Mouse (Mus musculus) liver, adult (tissue): ENCODE data around the gene Ppp1r3e.

Experiments
- GATA4 ChIP-seq: IDR thresholded peaks from 2 replicates; pipeline ENCODE4 v1.6.1; 2014; ENCODE audit warnings: mild to moderate bottlenecking, low read length; ENCODE audit not compliant: insufficient replicate concordance

Ppp1r3e gene

DNA sequence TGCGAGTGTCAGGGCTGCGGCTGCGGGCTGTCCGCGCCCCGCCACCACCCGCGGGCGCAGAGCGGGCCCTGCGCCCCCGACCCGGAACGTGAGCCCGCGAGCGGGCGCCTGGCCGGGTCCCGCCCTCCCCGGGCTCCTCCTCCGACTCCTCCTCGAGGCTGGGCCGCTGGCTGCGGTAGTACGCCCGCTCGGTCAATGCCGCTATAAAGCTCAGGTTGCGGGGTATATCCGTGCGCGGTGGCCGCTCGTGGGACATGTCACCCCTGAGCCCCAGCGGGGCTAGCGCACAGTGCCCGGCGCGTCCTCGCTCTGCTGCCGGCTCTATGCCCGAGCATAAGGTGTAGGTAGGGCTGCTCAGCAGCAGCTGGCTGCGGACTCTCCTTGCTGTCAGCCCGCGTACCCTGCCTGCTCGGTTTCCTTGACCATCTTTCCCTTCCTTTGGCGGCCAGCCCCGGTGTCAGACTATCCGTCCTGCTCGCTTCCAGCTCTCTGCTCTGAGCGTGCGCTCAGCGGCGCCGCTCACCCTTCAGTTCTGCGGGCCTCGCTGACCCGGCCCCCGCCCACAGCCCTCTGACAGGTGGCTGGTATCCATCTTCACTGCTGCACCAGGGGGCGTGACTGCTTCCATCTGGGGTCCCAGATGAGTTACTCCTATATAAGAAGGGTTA is at the start of gene Ppp1r3e:
Ppp1r3e (minus strand) TSS at position 503 of the 668 bp plus-strand sequence.
- no peak for TF ChIP-seq GATA4

GRCm38 (mm10) chr14:54926401-54927158 is 49.2 kb upstream of the Ppp1r3e start:
- no peak for TF ChIP-seq GATA4

DNA sequence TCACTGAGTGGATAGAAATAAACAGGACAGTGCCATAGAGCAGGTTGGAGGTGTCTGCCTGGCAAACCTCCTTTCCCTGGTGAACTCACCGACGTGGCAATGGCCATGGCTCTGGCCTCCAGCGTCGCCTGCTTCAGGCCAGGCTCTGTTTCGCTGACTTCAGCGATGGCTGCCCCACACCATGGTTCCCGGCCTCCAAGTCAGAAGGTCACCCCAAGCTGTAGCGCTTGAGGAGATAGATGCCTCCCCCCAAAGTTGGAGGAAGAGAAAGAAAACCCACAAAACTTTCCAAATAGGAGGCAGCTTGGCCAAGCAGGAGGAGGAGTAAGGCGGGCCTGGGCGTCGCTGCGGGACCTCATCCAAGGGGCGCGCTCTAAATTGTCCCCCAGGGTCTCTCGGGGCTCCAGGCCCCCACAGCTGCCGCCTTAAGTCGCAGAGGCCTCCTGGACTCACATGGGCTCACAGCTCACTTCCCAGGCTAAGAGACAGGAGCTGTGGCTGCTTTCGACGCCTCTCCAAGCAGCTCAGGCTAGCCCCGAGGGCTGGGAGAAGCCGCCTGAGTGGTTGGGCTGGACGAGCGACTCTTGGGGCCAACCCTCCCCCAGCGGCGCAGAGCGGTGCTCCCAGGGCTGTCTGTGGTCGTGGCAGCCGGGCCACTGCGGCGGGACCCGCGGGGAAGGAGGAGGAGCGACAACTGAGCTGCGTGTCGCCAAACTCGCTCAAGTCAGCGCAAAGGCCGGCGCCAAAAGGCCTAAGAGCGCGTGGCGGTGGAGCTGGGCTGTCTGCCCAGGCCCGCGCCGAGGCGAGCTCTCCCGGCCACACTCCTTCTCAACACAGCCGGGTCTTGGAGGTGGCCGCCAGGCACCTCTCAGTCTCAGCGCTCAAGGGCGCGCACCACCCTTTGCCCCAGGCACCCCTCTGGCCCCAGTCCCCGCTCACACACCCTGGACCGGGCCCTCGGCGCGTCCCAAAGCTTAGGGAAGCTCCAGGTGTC is 48.3 kb upstream of the Ppp1r3e start, which contains the start of gene Efs:
Efs (minus strand) TSS at position 778 of the 994 bp plus-strand sequence.
- no peak for TF ChIP-seq GATA4

GRCm38 (mm10) chr14:54924641-54925348 is 47.4 kb upstream of the Ppp1r3e start:
- no peak for TF ChIP-seq GATA4

GRCm38 (mm10) chr14:54920076-54920685 is 42.8 kb upstream of the Ppp1r3e start:
- no peak for TF ChIP-seq GATA4

- TF ChIP-seq GATA4, result no peak
These were observed 36.0 kb upstream of the Ppp1r3e start for GRCm38 (mm10) chr14:54913343-54913742.

DNA sequence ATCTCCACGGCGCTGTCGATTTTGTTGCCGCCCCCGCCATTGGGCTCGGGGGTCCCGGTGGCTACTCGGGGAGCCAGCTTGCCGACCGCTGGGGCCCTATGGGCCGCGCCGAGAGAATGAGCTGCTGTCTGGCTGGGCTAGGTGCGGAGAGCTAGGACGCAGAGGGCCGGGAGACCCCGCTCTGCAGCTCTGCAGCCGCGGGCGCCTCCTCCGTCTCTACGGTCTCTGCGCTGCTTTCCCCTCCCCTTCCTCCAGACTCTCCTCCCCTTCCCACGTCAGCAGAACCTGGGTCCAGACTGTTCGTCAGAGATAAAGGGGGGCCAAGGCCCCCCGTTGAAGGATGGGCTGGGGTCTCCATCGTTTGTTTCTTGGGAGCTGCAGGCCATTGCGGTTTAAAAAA is 35.5 kb upstream of the Ppp1r3e start, which contains the start of gene Slc22a17:
Slc22a17 (minus strand) TSS at position 247 of the 400 bp plus-strand sequence.
- TF ChIP-seq GATA4, result no peak

DNA sequence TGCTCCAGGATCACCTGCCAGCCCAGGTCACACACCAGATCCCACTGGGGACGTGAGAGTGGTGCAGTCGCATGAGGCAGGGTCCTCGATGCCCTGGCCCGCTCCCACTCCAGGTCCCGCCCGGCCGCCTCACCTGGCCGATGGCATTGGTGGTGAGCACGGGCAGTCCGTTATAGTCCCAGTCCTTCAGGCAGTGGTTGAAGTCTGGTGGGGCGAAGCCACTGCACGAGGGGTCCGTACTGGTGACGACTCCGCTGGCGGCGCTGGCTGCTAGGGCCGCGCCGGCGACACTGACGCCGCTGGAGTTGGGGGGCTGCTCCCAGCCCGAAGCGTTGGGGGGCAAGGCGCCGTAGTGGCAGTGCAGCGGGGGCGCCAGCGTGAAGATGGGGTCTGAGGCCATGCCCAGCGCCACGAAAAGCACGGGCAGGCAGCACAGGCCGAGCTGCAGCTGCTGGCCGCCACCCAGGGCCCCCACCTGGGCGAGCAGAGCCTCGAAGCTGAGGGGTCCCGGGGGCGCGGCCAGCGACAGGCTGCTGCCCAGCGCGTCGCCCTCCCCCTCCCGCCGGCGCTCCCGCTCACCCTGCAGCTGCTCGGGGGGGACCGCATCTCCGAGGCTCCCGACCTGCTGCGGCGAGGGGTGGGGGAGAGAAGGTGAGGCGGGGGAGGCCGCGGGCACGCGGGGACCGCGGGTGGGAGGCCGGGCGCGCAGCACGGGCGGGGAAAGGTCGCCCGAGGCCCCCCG is 34.9 kb upstream of the Ppp1r3e start:
- no peak for TF ChIP-seq GATA4

GRCm38 (mm10) chr14:54908682-54909081 is 31.3 kb upstream of the Ppp1r3e start:
- no peak for TF ChIP-seq GATA4

GRCm38 (mm10) chr14:54903641-54904040 is 26.3 kb upstream of the Ppp1r3e start:
- no peak for TF ChIP-seq GATA4

- TF ChIP-seq GATA4, result no peak
These were observed 23.0 kb upstream of the Ppp1r3e start for GRCm38 (mm10) chr14:54900383-54900782.

DNA sequence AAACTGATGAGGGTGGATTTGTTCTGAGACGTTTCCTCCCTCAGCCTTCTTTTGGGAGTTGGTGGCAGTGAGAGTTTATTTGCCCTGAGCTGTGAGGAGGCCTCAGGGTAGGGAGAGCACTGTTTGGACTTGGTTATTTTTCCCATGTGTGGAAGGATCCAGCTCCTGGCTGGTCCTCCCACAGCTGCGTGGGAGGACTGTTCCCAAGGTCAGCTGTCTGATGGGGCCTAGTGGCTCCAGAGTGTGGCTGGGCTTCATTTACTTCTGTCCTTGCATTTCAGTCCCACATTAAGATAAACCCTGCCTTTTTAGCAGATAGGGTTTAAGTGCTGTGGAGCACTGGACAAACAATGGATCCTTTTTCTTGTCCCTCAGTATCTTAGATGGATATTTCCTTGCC is 20.1 kb upstream of the Ppp1r3e start:
- no peak for TF ChIP-seq GATA4
